Mouse (Mus musculus): Measurements from ENCODE around the gene Leng9.

Gene Leng9

GRCm38 (mm10) chr7:4148341-4149208 lies 1.6 kb downstream of the Leng9 start:
- DNase-seq (ENCODE audit: low read depth, low spot score): no peak

GRCm38 (mm10) chr7:4147836-4148235 lies 2.3 kb downstream of the Leng9 start:
- Histone ChIP-seq H3K27me3 (ENCODE audit: control insufficient read depth, insufficient read depth, low read length, poor library complexity, severe bottlenecking) (no peaks in the 10 kb centered on the region; the same call in 1 of the 2 replicates), H3K36me3 (ENCODE audit: control insufficient read depth, insufficient read depth, low read length, poor library complexity, severe bottlenecking) (peaks cover 29% of the 10 kb centered on the region)
- no peak for DNase-seq (ENCODE audit: low read depth, low spot score)

More at GRCm38 (mm10) chr7:4148341-4149208, 1.6 kb downstream of the Leng9 start:
- Histone ChIP-seq H3K27me3 (ENCODE audit: control insufficient read depth, insufficient read depth, low read length, poor library complexity, severe bottlenecking) (no peaks in the 10 kb centered on the region; the same call in 1 of the 2 replicates), H3K36me3 (ENCODE audit: control insufficient read depth, insufficient read depth, low read length, poor library complexity, severe bottlenecking) (peaks cover 22% of the 10 kb centered on the region)

DNA sequence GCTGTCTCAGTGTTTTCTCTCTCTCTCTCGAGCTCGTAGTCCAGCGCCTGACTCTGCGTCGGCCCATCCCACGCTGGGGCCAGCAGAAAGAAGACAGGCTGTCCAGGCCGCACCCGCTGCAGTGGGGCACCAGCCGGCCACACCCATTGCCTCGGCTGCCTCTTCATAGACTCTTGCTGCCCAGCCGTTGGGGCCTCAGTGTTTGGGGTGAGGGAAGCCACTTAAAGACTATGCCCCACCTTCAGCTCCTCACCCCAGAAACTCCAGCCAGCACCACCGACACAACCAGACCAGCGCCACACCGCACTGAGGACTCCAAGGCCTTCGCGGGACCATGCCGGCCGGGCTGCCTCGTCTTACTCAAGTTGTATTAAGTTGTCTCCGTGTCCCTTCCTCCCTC lies 2.8 kb downstream of the Leng9 start:
- no peak for DNase-seq (ENCODE audit: low read depth, low spot score)
- H3K36me3 ChIP-seq (ENCODE audit: control insufficient read depth, insufficient read depth, low read length, poor library complexity, severe bottlenecking): peaks cover 33% of the 10 kb centered on the region
- no peaks in the 10 kb centered on the region; the same call in 1 of the 2 replicates for H3K27me3 ChIP-seq (ENCODE audit: control insufficient read depth, insufficient read depth, low read length, poor library complexity, severe bottlenecking)

DNA sequence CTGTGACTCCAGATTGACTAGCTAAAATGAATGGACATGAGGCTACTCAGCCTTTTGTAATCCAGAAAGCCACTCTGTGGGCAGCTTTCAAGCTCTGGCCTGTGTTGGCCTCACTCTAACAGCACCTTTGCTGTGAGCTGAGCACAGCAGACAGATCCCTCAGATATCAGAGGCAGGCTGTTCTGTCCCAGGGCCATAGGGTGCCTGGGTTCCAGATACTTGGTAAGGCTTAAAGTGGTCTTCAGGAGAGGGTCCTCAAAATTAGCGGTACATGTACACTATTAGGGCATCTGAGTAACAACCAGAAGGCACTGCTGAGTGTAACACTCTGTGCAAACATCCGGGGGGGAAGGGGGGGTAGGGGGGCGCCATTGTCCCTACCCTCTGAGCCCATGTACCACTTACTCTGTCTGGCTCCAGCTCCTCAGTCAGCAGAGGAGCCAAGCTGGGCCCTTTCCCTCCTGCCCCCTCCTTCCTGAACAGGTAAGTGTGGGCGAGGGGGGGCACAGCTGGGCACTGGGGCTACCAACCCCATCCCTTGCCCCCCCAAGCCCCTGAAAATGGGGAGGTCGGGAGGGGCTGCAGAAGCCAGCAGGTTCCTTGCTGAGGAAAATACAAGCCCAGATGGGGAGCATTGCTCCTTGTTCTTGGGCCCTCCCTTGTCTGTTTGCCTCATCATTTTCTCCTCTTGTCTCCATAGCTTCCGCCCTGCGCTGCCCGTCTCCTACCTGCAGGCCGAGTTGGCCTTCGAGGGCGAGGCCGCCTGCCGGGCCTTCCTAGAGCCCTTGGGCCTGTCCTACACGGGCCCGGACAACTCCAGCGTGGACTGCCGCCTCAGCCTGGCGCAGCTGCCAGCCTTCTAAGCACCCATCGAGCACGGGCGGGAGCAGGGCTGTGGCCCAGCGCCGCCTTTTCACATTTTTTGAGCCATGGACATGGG lies 3.7 kb downstream of the Leng9 start:
- peaks cover 40% of the 10 kb centered on the region for H3K36me3 ChIP-seq (ENCODE audit: control insufficient read depth, insufficient read depth, low read length, poor library complexity, severe bottlenecking)
- no peaks in the 10 kb centered on the region; the same call in 1 of the 2 replicates for H3K27me3 ChIP-seq (ENCODE audit: control insufficient read depth, insufficient read depth, low read length, poor library complexity, severe bottlenecking)
- DNase-seq (ENCODE audit: low read depth, low spot score): no peak

DNA sequence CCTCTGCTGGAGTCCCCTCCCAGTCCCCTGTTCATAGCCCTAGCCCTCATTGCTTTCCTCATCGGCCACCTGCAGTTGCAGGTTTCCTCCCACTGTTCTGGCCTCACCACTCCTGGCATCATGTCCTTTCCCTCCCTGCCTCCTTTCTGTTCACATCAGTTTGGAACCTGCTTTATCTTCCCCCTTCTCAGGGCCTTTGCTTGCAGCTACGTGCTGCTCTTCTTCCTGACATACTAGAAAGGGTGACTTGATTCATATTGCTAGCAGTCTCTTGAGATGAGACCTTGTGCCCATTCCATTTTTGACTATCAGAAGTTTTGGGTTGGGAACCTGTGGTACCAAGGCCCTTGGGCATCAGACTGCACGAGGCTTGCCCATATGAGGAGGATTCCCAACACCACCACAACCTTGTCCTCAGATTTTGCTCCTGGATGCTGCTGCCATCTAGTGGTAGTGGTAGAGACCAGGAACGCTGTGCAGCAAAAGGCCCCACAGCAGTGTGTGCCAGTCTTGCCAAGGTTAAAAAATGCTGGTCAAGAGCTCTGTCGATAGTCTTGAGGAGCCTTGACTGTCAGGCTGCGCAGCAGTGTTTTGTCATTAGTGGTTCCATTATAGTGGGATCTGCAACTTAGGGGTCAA lies 4.5 kb downstream of the Leng9 start:
- Histone ChIP-seq H3K27me3 (ENCODE audit: control insufficient read depth, insufficient read depth, low read length, poor library complexity, severe bottlenecking) (no peaks in the 10 kb centered on the region), H3K36me3 (ENCODE audit: control insufficient read depth, insufficient read depth, low read length, poor library complexity, severe bottlenecking) (peaks cover 46% of the 10 kb centered on the region)
- DNase-seq (ENCODE audit: low read depth, low spot score): peak; percentile 75

- no peak for DNase-seq (ENCODE audit: low read depth, low spot score)
- H3K36me3 ChIP-seq (ENCODE audit: control insufficient read depth, insufficient read depth, low read length, poor library complexity, severe bottlenecking): peaks cover 46% of the 10 kb centered on the region
- H3K27me3 ChIP-seq (ENCODE audit: control insufficient read depth, insufficient read depth, low read length, poor library complexity, severe bottlenecking): no peaks in the 10 kb centered on the region
These were observed 5.2 kb downstream of the Leng9 start for GRCm38 (mm10) chr7:4144766-4145551.

- Histone ChIP-seq H3K36me3 (ENCODE audit: control insufficient read depth, insufficient read depth, low read length, poor library complexity, severe bottlenecking) (peaks cover 52% of the 10 kb centered on the region), H3K27me3 (ENCODE audit: control insufficient read depth, insufficient read depth, low read length, poor library complexity, severe bottlenecking) (no peaks in the 10 kb centered on the region)
- no peak for DNase-seq (ENCODE audit: low read depth, low spot score)
These were observed 6.1 kb downstream of the Leng9 start for GRCm38 (mm10) chr7:4144046-4144445.

DNA sequence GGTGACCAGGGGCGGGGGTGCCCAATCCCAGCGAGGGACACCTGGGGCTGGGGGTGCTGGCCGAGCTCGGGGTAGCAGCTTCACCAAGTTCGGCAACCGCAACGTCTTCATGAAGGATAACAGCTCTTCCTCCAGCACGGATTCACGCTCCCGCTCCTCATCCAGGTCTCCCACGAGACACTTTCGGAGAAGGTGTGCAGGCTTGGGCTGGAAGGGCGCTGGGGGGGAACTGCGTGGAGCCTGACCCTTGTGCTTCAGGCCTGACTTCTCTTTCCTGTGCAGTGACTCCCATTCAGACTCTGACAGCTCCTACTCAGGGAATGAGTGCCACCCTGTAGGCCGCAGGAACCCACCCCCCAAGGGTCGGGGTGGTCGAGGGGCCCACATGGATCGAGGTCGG lies 6.7 kb downstream of the Leng9 start:
- DNase-seq (ENCODE audit: low read depth, low spot score): no peak
- no peaks in the 10 kb centered on the region for H3K27me3 ChIP-seq (ENCODE audit: control insufficient read depth, insufficient read depth, low read length, poor library complexity, severe bottlenecking)
- H3K36me3 ChIP-seq (ENCODE audit: control insufficient read depth, insufficient read depth, low read length, poor library complexity, severe bottlenecking): peaks cover 52% of the 10 kb centered on the region

DNA sequence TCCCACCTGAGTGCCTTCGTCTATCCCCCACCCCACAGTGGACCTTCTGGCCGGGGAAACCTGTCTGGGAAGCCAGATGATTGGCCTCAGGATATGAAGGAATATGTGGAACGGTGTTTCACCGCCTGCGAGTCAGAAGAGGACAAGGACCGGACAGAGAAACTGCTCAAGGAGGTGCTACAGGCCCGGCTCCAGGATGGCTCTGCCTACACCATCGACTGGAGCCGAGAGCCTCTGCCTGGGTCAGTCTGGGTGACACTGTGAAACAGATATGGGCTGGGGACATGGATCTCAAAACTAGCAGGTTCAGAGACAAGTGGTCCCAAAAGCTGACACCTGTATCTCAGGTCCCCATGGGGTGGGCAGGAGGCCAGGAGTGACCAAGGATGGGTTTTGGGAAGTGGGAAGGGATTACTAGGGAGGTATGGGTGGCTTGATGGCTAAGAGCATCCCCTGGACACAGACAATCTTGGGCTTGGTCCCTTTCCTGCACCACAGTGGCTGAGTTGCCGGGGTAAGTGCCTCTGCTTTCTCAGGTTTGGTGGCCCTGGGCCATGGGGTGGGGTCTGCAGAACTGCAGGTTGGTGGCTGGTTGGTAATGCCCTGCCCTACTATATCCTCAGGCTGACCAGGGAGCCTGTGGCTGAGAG lies 7.3 kb downstream of the Leng9 start:
- no peaks in the 10 kb centered on the region for H3K27me3 ChIP-seq (ENCODE audit: control insufficient read depth, insufficient read depth, low read length, poor library complexity, severe bottlenecking)
- DNase-seq (ENCODE audit: low read depth, low spot score): no peak
- H3K36me3 ChIP-seq (ENCODE audit: control insufficient read depth, insufficient read depth, low read length, poor library complexity, severe bottlenecking): peaks cover 50% of the 10 kb centered on the region

GRCm38 (mm10) chr7:4141648-4142325 lies 8.4 kb downstream of the Leng9 start:
- H3K36me3 ChIP-seq (ENCODE audit: control insufficient read depth, insufficient read depth, low read length, poor library complexity, severe bottlenecking): peaks cover 46% of the 10 kb centered on the region
- no peak for DNase-seq (ENCODE audit: low read depth, low spot score)
- H3K27me3 ChIP-seq (ENCODE audit: control insufficient read depth, insufficient read depth, low read length, poor library complexity, severe bottlenecking): no peaks in the 10 kb centered on the region

DNA sequence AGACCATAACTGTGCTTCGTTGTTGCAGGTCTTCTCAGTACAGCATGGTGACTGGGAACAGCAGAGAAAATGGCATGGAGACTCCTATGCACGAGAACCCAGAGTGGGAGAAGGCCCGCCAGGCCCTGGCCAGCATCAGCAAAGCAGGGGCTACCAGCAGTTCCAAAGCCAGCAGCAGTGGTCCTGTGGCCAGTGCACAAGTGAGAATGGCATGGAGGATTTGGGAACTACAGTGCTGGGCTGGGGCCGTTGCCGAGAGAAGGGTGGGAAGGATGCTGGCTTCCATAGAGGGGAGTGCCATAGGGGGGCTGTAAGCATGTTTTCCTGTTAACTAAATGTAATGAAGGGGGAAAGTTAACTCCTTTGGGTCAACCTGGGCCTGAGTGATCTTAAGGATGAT lies 10.8 kb downstream of the Leng9 start:
- no peaks in the 10 kb centered on the region for H3K27me3 ChIP-seq (ENCODE audit: control insufficient read depth, insufficient read depth, low read length, poor library complexity, severe bottlenecking)
- DNase-seq (ENCODE audit: low read depth, low spot score): no peak
- peaks cover 35% of the 10 kb centered on the region for H3K36me3 ChIP-seq (ENCODE audit: control insufficient read depth, insufficient read depth, low read length, poor library complexity, severe bottlenecking)

DNA sequence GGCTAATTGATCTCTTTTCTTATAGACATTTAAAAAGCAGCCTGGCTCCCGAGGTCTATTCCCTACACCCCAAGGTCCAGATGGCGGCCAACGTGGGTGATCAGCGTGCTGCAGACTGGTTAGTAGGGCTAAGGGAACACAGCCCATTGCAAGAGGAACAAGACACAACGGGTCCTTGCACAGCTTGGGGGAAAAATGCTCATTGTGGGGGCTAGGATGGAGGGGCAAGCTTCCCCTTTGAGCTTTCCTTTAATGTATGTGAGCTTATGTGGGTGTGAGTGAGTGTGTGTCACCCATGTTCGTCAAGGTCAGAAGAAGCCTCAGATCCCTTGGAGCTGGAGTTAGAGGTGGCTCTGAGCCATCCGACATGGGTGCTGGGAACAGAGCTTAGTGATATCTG lies 11.5 kb downstream of the Leng9 start:
- Histone ChIP-seq H3K36me3 (ENCODE audit: control insufficient read depth, insufficient read depth, low read length, poor library complexity, severe bottlenecking) (peaks cover 31% of the 10 kb centered on the region), H3K27me3 (ENCODE audit: control insufficient read depth, insufficient read depth, low read length, poor library complexity, severe bottlenecking) (no peaks in the 10 kb centered on the region)
- no peak for DNase-seq (ENCODE audit: low read depth, low spot score)

GRCm38 (mm10) chr7:4138181-4138580 lies 12.0 kb downstream of the Leng9 start:
- DNase-seq (ENCODE audit: low read depth, low spot score): no peak
- H3K27me3 ChIP-seq (ENCODE audit: control insufficient read depth, insufficient read depth, low read length, poor library complexity, severe bottlenecking): no peaks in the 10 kb centered on the region
- H3K36me3 ChIP-seq (ENCODE audit: control insufficient read depth, insufficient read depth, low read length, poor library complexity, severe bottlenecking): peaks cover 26% of the 10 kb centered on the region
